Mouse (Mus musculus) layer of hippocampus, postnatal 25 days (tissue): ENCODE measurements at regions not wholly inside any gene's neighbourhood (a gene's known extent, or its start where the extent isn't known, plus 50 kb on each side); places are given as distances from the start of the nearest gene placed in this dataset.

ENCODE experiments used
- DNase-seq, 2 experiments: peaks; one replicate each; pipeline ENCODE4 v3.0.0; 2022; ENCODE audit warnings: mixed read lengths in 2 of 2, low spot score in 1 of 2; ENCODE audit errors: extremely low spot score in 1 of 2

- no peak for DNase-seq
Measured at GRCm38 (mm10) chr8:25407862-25408261, 583.7 kb upstream of the Adam5 start.

- DNase-seq, result no peak
Measured at GRCm38 (mm10) chr8:25392766-25393166, 568.6 kb upstream of the Adam5 start.

DNA sequence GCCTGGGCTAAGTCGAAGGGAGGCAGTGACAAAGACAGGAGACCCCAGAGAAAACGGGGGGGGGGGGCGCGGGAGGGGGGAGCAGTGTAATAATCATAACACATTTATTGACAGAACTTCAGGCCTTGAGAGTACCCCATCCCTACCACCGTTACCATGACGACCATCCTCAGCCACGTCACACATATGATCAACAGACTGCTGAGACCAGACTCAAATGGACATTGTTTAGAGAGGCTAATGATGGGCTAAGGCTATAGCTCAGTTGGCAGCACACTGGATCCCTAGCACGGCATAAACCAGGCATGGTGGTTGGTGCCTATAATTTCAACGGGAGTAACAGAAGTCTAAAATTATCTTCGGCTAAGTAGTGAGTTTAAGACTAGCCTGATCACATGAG is 565.8 kb upstream of the Adam5 start:
- no peak for DNase-seq

DNA sequence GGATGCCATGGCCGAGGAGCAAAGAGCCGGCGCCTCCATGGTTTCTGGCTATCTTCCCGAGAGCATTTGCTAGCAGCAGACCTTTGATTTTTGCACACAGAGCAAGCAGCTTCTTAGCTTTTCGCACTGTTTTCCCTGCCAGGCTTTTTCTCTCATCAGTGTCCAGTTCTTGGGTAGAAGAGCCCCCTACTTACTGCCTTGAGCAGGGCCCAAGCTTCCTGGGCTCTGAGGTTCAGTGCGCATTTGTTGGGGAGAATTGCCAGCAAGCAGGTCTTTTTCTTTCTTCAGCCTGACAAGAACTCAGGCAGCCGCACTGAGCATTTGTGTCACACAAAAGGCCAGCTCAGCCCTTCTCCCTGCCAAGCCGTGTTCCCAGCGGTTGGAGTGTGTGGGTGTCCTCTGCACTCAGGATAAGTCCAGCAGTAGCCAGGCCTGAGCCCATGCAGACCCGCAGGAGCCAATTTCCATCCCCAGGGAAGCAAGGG is 565.2 kb upstream of the Adam5 start:
- DNase-seq, result no peak

DNA sequence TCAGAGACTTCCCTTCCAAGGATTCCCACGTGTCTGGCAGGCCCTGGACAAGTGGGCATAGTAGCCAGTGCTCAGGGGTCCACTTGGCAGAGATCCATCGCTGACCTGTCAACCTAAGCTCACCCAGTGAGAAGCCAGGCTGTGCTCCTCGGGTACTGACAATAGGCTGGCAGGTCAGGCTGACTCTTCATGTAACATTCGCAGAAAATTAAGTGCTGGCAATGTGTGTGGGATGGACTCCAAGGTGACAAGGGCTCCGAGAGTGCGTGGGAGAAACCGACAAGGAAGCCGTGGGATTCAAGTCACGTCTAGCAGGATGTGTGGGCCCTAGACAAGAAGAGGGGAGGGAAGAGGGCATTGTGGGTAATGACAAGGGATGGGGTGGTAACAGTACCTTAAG is 564.6 kb upstream of the Adam5 start:
- DNase-seq, result no peak

DNA sequence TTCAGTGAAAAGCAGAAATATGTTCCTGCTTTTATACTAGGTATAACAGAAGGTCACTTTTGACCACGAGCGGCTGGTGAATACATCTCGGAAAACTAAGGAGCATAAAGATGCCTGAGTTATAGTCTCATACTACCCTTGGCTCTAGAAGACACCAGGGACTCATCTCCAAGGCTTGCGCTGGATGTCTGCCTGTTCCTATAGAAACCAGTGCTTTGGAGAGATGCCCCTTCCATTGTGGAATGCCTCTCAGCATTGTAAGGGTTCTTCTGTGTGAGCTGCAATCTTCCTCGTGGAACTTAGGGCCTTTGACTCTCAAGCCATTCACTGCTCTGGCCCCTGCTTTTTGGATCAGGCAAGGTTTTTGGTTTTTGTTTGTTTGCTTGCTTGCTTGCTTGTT is 561.0 kb upstream of the Adam5 start:
- DNase-seq, result no peak

DNA sequence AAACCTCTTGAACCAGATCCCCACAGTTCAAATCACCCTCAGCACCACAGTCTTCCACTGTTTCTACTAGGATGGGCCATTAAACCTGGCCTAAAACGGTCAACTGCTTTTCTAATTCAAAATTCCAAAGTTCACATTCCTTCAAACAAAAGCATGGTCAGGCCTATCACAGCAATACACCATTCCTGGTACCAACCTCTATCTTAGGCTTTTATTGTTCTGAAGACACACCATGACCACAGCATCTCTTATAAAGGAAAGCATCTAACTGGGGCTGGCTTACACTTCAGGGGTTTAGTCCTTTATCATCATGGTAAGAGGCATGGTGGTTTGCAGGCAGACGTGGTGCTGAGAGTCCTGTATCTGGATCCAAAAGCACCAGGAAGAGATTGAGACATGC is 560.4 kb upstream of the Adam5 start:
- DNase-seq, result no peak

GRCm38 (mm10) chr8:25373276-25373675 is 549.1 kb upstream of the Adam5 start:
- no peak for DNase-seq

DNA sequence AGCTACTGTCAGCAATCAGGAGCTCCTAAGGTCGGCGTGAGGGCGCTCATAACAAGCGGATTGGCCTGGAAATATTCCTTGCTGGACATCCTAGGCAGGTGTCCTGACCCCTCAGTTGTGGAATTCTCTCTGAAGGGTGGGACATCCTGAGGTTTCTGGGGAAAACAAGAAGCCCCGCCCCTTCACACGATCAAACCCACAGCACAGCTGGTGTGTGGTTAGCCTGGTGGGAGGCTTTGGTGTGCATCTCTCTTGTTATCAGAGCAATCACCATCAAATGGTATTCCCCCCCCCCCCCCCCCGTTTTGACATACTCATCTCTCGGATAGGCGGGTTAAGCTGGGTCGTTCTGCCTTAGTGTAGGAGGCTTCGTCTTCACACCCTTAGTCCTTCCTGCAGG is 546.8 kb upstream of the Adam5 start:
- no peak for DNase-seq

GRCm38 (mm10) chr8:25369331-25369730 is 545.2 kb upstream of the Adam5 start:
- no peak for DNase-seq

DNA sequence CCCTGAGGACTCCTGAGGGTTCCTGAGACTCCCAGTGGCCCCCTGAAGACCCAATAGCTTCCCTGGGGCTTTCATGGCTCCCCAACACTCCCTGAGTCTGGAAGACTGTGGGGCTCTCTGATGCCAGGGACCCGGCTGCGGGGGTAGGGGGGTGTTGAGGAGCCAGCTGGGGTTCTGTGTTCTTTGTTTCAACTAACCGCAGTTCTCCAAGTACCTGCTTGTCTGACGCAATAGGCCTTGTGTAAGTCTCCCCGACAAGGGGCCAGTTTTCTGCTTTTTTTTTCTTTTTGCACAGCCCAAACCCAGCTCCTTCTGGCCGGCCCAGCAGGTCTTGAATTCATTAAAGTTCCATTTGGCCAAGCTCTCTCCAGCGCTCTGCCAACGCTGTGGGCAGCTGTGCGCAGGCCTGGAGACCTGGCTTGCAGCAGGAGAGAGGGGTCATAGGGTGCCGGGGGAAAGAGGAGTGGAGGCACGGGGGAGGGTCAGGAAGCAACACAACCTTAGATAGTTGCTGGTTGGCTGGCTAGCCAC is 544.5 kb upstream of the Adam5 start:
- DNase-seq, result peak in 1 of 2 experiments; percentile 22

DNA sequence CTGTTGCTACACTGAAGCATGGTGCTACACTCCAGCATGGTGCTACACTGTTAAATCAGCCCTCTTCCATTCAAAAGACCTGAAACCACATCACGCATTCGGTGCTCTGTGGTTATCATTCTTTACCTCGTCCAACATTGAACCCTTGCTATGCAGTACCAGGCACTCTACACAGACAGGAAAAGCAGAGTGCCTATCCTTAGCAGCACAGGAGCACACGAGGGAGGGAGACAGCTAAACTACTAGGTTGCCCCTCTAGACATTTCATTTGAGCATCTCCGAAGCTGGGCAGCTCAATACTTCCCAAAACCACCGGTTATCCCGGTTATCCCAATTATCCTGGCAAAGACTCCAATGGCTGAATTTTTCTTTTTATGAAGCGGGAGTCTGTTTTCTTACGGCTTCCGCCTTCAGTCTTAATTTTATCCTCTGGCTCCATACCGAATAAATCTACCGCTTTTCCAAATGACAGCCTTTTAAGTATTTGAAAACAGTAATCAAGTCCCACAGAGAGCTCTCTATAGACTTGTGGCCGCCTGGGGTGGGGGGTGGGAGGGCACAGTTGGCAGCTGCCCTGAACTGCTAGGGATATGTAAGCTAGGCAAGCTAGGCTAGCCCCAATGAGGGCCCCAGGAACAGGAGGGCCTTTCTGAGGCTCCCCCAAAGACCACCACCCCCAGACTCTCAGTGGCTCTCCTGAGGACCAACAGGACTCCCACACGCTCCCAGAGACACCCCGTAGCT is 543.8 kb upstream of the Adam5 start:
- DNase-seq, result no peak

DNA sequence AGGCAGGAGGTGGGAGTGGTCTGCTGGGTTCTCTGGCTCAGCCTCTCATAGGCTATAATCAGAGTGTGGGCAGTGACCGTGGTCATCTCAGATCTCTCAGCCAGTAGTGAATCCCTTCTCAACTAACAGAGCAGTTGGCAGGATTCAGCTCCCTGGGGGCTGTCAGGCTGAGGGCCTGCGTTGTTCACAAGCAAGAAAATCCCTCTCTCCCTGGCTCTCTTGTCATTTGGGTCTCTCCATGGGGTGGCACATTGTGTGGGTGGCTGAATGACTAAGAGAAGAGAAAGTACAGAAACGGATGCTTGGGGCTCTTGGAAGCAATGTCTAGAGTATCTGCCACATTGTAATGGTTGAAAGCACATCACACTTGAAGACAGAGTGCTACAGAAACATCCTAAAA is 542.0 kb upstream of the Adam5 start:
- no peak for DNase-seq

GRCm38 (mm10) chr8:25362656-25363055 is 538.5 kb upstream of the Adam5 start:
- DNase-seq, result no peak

DNA sequence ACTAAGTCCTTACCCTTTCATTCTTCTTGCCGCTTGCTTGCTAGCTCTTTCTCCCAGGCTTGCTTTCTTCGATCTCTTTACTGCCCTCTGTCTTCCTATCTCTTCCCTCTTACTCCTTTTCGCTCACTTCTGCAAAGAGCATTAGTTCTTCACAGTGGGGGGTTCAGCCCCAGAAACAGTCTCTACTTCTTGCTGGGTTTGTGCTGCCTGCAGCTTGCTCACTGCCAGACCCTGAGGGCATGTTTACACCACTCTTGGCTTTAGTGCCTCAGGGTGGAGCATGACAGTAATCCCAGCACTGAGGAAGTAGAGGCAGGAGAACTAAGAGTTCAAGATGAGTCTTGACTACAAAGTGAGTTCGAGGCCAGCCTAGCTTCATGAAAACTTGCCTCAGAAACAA is 538.0 kb upstream of the Adam5 start:
- DNase-seq, result no peak

- DNase-seq, result no peak
Measured at GRCm38 (mm10) chr8:25361420-25361819, 537.3 kb upstream of the Adam5 start.

DNA sequence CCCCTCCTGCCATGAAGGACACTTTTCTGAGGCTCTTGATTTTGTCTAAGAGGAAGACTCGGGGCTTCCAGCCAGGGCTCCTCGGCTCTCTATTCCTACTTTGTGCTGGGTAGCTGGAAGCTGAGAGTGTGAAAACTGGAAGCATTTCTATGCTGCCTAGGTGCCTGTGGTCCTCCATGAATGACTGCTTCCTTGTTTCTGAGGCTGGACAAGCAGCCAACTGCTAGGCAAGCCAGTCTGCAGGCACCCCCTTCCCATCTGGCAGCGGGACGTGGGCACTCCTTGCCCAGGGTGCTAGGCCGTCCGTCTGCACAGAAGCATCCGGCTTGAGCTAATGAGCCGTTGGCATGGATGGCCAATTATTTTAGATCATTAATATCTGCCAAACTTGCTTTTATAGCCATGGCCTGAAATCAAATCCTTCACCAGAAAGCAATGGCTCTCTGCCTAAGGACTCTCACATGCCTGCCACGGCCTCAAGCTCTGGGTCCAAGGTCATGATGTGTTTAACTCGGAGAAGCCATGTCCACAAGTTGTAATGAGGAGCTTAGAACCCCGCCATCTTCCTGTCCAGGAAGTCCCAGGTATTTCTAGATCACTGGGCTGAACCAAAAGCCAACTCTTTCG is 534.5 kb upstream of the Adam5 start:
- peak; percentile 13 to 28 for DNase-seq

- no peak for DNase-seq
Measured at GRCm38 (mm10) chr8:25353822-25354770, 529.9 kb upstream of the Adam5 start.

DNA sequence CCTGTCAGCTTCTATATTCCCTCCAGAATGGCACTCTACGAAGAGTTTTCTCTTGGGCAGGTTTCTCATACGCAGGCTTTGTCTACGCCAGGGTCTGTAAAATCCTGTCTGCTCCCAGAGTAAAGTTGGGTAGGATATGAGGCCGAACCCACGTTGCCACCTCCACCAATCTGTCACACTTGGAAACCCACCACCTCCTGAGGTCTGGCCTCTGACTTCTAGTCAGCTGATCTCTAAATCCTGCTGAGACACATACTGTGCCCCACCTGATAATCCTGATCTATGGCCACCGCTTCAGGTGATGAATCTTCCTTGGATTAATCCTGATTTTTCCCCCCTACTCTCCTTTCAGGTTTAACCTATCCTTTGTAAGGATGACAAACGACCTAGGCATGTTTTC is 529.2 kb upstream of the Adam5 start:
- no peak for DNase-seq

GRCm38 (mm10) chr8:25348003-25348683 is 524.0 kb upstream of the Adam5 start:
- no peak for DNase-seq
